Mouse (Mus musculus): Measurements from ENCODE around the gene Psmb9.

DNA sequence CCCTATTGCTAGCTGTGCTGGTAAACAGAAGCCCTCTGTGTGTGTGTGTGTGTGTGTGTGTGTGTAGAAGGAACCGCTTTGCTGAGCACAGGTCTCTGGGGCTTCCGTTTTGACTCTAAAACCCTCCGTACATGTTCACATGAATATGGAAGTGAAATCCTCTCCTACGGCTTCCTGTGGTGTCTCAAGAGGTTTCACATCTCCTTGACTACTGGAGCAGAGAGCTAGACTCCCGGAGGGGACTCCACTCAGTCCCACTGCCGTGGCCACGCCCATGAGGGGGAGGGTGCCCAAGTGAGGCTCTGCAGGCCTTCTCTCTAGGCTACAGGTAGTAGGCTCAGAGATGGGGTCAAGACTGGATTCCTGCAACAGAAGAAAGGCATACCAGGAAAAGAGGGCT is 44.5 kb downstream of the Psmb9 start, which contains the start of gene H2-DMb2:
- no peak for TF ChIP-seq CTCF (IDR thresholded peaks at IDR 0.05; ENCODE audit: low read depth)
- no peak for TF ChIP-seq EP300 (IDR thresholded peaks at IDR 0.05; ENCODE audit: low read depth)
